Mouse (Mus musculus) spleen, postnatal 10 days (tissue): ENCODE results near the gene Olfr638.
"Not testable (repeated sequence)": the region's sequence is repeated elsewhere in the genome, so short reads cannot be mapped to it uniquely, and the experiment has no call there.

Experiments
- DNase-seq, 2 experiments: peaks; one replicate each; pipeline ENCODE4 v3.0.0; 2021 to 2022; ENCODE audit warnings: low spot score in 2 of 2

Olfr638 gene

DNA sequence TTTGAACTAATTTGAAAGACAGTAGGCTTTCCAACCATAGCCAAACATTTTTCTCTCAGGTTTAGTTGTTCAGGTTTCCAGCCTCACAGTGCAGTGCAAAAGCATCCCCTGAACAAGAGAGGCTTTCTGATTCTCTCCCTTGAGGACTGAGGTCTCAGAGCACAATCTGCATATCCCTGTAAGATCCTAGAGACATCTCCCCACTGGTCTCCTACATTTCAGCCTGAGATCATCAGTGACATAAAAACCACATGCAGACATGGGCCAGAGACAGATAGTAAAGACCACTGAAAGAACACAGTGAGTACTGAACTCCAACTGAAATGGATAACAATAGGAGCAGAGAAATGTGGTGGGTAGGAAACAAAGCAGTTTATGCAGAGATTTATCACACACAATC lies at the start of gene Olfr638:
Gene Olfr638 (plus strand): TSS at position 301 of the 400 bp plus-strand sequence.
- no peak for DNase-seq

DNA sequence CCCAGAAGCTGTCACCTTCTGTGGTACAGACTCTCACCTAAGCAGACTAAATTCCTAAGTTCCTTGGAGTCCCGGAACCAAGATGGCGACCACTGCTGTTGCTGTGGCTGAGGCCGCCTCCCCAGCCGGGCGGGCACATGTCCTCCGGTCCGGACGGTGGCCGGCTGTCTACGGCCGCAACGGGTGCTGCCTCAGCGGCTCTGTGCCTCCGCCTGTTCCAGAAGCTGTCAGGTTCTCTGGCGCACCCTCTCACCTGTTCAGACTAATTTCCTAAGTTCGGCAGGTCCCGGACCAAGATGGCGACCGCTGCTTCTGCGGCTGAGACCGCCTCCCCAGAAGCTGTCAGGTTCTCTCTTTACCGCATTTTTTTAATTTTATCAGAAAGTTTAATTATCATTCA lies 31.7 kb upstream of the Olfr638 start:
- DNase-seq, result not testable (repeated sequence)

DNA sequence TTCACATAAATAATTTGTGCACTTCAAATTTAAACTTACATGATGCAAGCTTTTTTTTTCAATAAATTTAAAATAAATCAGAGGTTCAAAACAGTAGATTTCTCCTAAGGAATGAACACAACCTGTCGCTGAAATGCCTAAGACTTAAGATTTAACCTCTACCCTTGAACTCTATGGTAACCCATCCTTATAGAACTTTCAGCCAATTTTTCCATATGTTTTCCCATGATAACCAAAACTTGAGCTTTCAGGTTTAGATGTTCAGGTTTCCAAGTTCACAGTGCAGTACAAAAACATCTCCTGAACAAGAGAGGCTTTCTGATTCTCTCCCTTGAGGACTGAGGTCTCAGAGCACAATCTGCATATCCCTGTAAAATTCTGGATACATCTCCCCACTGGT lies 27.7 kb upstream of the Olfr638 start, which contains the start of gene Olfr635:
Gene Olfr635 (plus strand): TSS at position 301 of the 400 bp plus-strand sequence.
- DNase-seq, result no peak

DNA sequence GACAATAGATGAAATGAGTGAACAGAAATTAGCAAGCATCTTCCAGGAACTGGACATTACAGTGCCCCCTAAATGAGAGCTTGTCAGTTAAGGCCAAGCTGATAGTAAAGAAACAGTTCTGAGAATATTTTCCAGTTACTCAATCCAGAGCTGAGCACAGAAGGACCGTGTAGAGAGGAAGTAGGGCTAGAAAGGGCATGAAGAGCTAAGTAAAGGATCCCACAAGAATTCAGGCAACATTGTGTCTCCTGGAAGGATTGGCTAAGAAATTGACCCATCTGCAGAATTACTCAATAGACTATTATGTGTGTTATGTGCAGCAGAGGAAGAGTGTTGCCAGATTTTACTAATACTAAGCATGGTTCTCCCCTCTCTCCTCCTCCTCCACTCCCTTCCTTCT lies 26.8 kb upstream of the Olfr638 start:
- no peak for DNase-seq

- no peak for DNase-seq
These were observed 578 bp downstream of the Olfr638 start for GRCm38 (mm10) chr7:103999124-103999523.

- no peak for DNase-seq
These were observed 18.7 kb downstream of the Olfr638 start, which contains the start of gene Olfr639 for GRCm38 (mm10) chr7:104017203-104017602. Gene Olfr639, minus strand, starts transcription at chr7:104017303.

DNA sequence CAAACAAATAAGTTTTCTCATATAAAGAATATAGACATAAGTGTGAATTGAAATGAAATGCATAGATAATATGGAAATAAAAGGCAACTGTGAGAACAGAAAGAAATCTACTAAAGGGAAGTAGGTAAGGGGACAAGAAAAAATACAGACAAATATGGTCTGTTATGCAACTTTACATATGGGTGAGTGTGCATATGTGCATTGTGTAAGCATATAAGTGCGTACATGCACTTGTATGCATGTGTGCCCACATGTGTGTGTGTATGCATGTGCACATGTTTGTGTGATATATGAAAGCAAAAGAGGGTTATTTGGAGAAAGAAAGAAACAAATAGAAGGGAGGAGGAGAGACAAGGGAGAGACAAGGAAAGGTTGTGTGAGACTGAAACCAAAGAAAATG lies 20.4 kb downstream of the Olfr638 start:
- DNase-seq, result no peak

- DNase-seq, result no peak
These were observed 23.1 kb downstream of the Olfr638 start for GRCm38 (mm10) chr7:104021651-104022050.

GRCm38 (mm10) chr7:104025473-104025872 lies 26.9 kb downstream of the Olfr638 start, which contains the start of gene Olfr640:
Gene Olfr640, minus strand, starts transcription at chr7:104025573.
- no peak for DNase-seq

- DNase-seq, result no peak
These were observed 28.4 kb downstream of the Olfr638 start for GRCm38 (mm10) chr7:104026978-104027377.

DNA sequence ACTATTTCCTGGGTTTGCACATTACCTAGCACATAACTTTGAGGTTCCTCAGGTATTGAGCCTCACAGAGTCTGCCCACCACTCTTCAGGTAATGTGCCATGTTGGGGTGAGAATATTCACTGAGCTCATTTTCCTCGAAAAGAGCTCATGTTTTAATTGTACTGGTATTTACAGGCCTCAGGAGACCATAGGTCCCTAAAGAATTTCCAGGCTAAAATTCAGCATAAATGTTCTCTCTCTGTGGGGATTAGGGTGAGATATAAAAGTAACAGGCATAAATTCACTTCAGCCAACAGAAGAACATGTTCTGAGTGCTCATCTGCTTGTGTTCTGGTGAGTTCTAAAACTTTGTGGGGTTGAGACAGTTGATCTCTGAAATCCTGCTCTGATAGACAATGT lies 36.6 kb downstream of the Olfr638 start, which contains the start of gene Olfr641:
Gene Olfr641 (plus strand): TSS at position 301 of the 400 bp plus-strand sequence.
- DNase-seq, result no peak

- DNase-seq, result no peak
These were observed 52.2 kb downstream of the Olfr638 start for GRCm38 (mm10) chr7:104050745-104051144.

- no peak for DNase-seq
These were observed 54.0 kb downstream of the Olfr638 start, which contains the start of gene Olfr642 for GRCm38 (mm10) chr7:104052566-104052965. Gene Olfr642, minus strand, starts transcription at chr7:104052666.
